Comparison of ENCODE assay signal across 28 mouse cellular contexts in genomic region chr13:82295834-82296233, GRCm38 (mm10).
"Had no signal": no experiment of that assay in that cellular context is flagged by ENCODE, and none has a peak within 500 bp of the region (broad histone marks: within the 10 kb centered on the region; RNA-seq: fewer than 3 reads in every experiment).

No protein-coding gene starts in this region.

- H3K27me3 ChIP-seq: limb, embryonic 12.5 days; limb, embryonic 13.5 days; limb, embryonic 15.5 days; liver, embryonic 12.5 days; liver, embryonic 13.5 days; liver, embryonic 15.5 days; lung, embryonic 15.5 days; megakaryocyte, embryonic 14.5 days; midbrain, embryonic 12.5 days; midbrain, embryonic 13.5 days; midbrain, embryonic 15.5 days; neural tube, embryonic 12.5 days had no signal

- H3K4me1 ChIP-seq: limb, embryonic 10.5 days; limb, embryonic 12.5 days; limb, embryonic 13.5 days; limb, embryonic 15.5 days; liver, embryonic 12.5 days; liver, embryonic 13.5 days; liver, embryonic 15.5 days; lung, embryonic 15.5 days; megakaryocyte, embryonic 14.5 days; midbrain, embryonic 10.5 days; midbrain, embryonic 12.5 days; midbrain, embryonic 13.5 days; midbrain, embryonic 15.5 days; neural tube, embryonic 12.5 days had no signal

- H3K9me3 ChIP-seq: limb, embryonic 10.5 days; limb, embryonic 12.5 days; limb, embryonic 13.5 days; limb, embryonic 15.5 days; liver, embryonic 12.5 days; liver, embryonic 13.5 days; liver, embryonic 15.5 days; lung, embryonic 15.5 days; midbrain, embryonic 10.5 days; midbrain, embryonic 12.5 days; midbrain, embryonic 13.5 days; midbrain, embryonic 15.5 days; neural tube, embryonic 12.5 days had no signal

- H3K27ac ChIP-seq: limb, embryonic 10.5 days; limb, embryonic 12.5 days; limb, embryonic 13.5 days; limb, embryonic 15.5 days; liver, embryonic 12.5 days; liver, embryonic 13.5 days; liver, embryonic 14.5 days; liver, embryonic 15.5 days; lung, embryonic 15.5 days; macrophage; midbrain, embryonic 10.5 days; midbrain, embryonic 12.5 days; midbrain, embryonic 13.5 days; midbrain, embryonic 15.5 days; neural tube, embryonic 12.5 days had no signal

- DNase-seq: left cerebral cortex, postnatal 4 days; liver; liver, embryonic 13.5 days; liver, postnatal 0 days; lung, adult 18-20 months; lung, adult 2 months; lung, embryonic 14.5 days; lung, postnatal 10 days; lung, postnatal 14 days; lung, postnatal 36 days; lung, postnatal 4 days; midbrain, embryonic 14.5 days had no signal

- H3K36me3 ChIP-seq: limb, embryonic 10.5 days; limb, embryonic 12.5 days; limb, embryonic 13.5 days; limb, embryonic 15.5 days; liver, embryonic 12.5 days; liver, embryonic 13.5 days; liver, embryonic 15.5 days; lung, embryonic 15.5 days; midbrain, embryonic 10.5 days; midbrain, embryonic 12.5 days; midbrain, embryonic 13.5 days; midbrain, embryonic 15.5 days; neural tube, embryonic 12.5 days had no signal

- H3K9ac ChIP-seq: limb, embryonic 12.5 days; limb, embryonic 13.5 days; limb, embryonic 15.5 days; liver, embryonic 12.5 days; liver, embryonic 13.5 days; liver, embryonic 14.5 days; liver, embryonic 15.5 days; liver, postnatal 0 days; lung, embryonic 14.5 days; lung, embryonic 15.5 days; midbrain, embryonic 12.5 days; midbrain, embryonic 13.5 days; midbrain, embryonic 15.5 days; neural tube, embryonic 12.5 days had no signal

- H3K4me3 ChIP-seq: limb, embryonic 10.5 days; limb, embryonic 12.5 days; limb, embryonic 13.5 days; limb, embryonic 15.5 days; liver, embryonic 12.5 days; liver, embryonic 13.5 days; liver, embryonic 15.5 days; lung, embryonic 15.5 days; megakaryocyte, embryonic 14.5 days; midbrain, embryonic 10.5 days; midbrain, embryonic 12.5 days; midbrain, embryonic 13.5 days; midbrain, embryonic 15.5 days; myocyte; neural tube, embryonic 12.5 days had no signal
